Mouse (Mus musculus): ENCODE data around the gene Rinl.

The Rinl gene

GRCm38 (mm10) chr7:28788307-28789195, at the start of gene Rinl:
Gene Rinl, plus strand, starts transcription at chr7:28788969.
- peak; percentile 94 to 95 for DNase-seq (ENCODE audit: low spot score in 2 of 2)

GRCm38 (mm10) chr7:28739829-28740228, 48.9 kb upstream of the Rinl start:
- DNase-seq (ENCODE audit: low spot score in 2 of 2) = no peak

- DNase-seq (ENCODE audit: low spot score in 2 of 2) = no peak
Measured at GRCm38 (mm10) chr7:28740949-28741348, 47.8 kb upstream of the Rinl start.

GRCm38 (mm10) chr7:28741368-28741708, 47.4 kb upstream of the Rinl start:
- no peak for DNase-seq (ENCODE audit: low spot score in 2 of 2)

- DNase-seq (ENCODE audit: low spot score in 2 of 2) = peak; percentile 94 to 97
Measured at GRCm38 (mm10) chr7:28741709-28742438, 46.9 kb upstream of the Rinl start, which contains the start of the genes Mrps12 and Sars2. Gene Mrps12, minus strand, starts transcription at chr7:28741820. Gene Sars2, plus strand, starts transcription at chr7:28741992.

- DNase-seq (ENCODE audit: low spot score in 2 of 2) = no peak
Measured at GRCm38 (mm10) chr7:28749935-28750334, 38.8 kb upstream of the Rinl start.

GRCm38 (mm10) chr7:28756079-28756478, 32.7 kb upstream of the Rinl start, which contains the start of gene Ccer2:
Gene Ccer2, plus strand, starts transcription at chr7:28756174.
- DNase-seq (ENCODE audit: low spot score in 2 of 2) = no peak

- no peak for DNase-seq (ENCODE audit: low spot score in 2 of 2)
Measured at GRCm38 (mm10) chr7:28758623-28759022, 30.1 kb upstream of the Rinl start.

- DNase-seq (ENCODE audit: low spot score in 2 of 2) = no peak
Measured at GRCm38 (mm10) chr7:28761907-28762306, 26.9 kb upstream of the Rinl start.

GRCm38 (mm10) chr7:28765211-28765610, 23.6 kb upstream of the Rinl start:
- no peak for DNase-seq (ENCODE audit: low spot score in 2 of 2)

- DNase-seq (ENCODE audit: low spot score in 2 of 2) = peak; percentile 98 to 99
Measured at GRCm38 (mm10) chr7:28766173-28766879, 22.4 kb upstream of the Rinl start, which contains the start of gene Sirt2. Gene Sirt2, plus strand, starts transcription at chr7:28766735.

- DNase-seq (ENCODE audit: low spot score in 2 of 2) = no peak
Measured at GRCm38 (mm10) chr7:28766910-28767309, 21.9 kb upstream of the Rinl start.

- DNase-seq (ENCODE audit: low spot score in 2 of 2) = no peak
Measured at GRCm38 (mm10) chr7:28767462-28767965, 21.3 kb upstream of the Rinl start, which contains the start of gene Nfkbib. Gene Nfkbib, minus strand, starts transcription at chr7:28767512.

- no peak for DNase-seq (ENCODE audit: low spot score in 2 of 2)
Measured at GRCm38 (mm10) chr7:28769414-28769958, 19.3 kb upstream of the Rinl start.

GRCm38 (mm10) chr7:28770309-28770708, 18.5 kb upstream of the Rinl start:
- DNase-seq (ENCODE audit: low spot score in 2 of 2) = no peak

GRCm38 (mm10) chr7:28771867-28772266, 16.9 kb upstream of the Rinl start:
- DNase-seq (ENCODE audit: low spot score in 2 of 2) = no peak

- DNase-seq (ENCODE audit: low spot score in 2 of 2) = no peak
Measured at GRCm38 (mm10) chr7:28773163-28773562, 15.6 kb upstream of the Rinl start.

GRCm38 (mm10) chr7:28774164-28774563, 14.6 kb upstream of the Rinl start:
- DNase-seq (ENCODE audit: low spot score in 2 of 2) = no peak

GRCm38 (mm10) chr7:28775129-28775528, 13.6 kb upstream of the Rinl start:
- no peak for DNase-seq (ENCODE audit: low spot score in 2 of 2)

- DNase-seq (ENCODE audit: low spot score in 2 of 2) = no peak
Measured at GRCm38 (mm10) chr7:28778825-28779224, 9.9 kb upstream of the Rinl start.

GRCm38 (mm10) chr7:28780067-28780658, 8.6 kb upstream of the Rinl start:
- DNase-seq (ENCODE audit: low spot score in 2 of 2) = peak; percentile 85 to 92
